In the genomic region with DNA sequence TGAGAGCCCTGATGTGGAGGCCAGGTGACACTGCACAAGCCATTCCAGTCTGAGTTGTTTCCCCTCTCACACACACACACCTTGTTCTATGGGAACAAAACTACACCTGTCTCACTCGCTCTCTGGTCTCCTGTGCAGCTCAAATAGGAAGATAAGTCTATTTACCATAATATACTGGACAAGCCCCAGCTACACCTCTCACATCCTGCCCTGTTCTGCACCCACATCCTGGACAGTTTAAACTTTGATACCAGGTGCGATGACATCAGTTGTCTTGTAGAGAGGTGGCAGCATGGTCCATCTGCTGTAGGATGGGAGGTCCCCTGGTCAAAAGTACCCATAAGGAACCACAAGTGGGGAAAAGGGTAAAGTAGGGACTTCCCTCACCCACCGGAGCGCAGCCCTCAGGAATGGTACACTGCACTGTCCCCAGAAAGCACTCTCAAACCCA, we compare ENCODE assay signal across 7 mouse cellular contexts. TPM values are rescaled to one million over a fixed set of nuclear protein-coding genes. Genes with fewer than 3 reads are reported as not detected.
DNase-seq lines count a peak whose midpoint lies in the region; ATAC-seq and TF ChIP-seq lines count a peak whose summit lies in the region.

No protein-coding gene starts in this region.

- no peak for TF ChIP-seq EP300 in liver, embryonic 14.5 days (IDR thresholded peaks at IDR 0.05; ENCODE audit: low read depth)

- peak; percentile 5; the same call in 1 of the 2 replicates for ATAC-seq in forebrain, embryonic 14.5 days
- ATAC-seq in liver, embryonic 14.5 days (ENCODE audit: insufficient read depth) = no peak

- no peaks in the 10 kb centered on the region for H3K27me3 ChIP-seq in spleen, adult 2 months (ENCODE audit: control insufficient read depth, insufficient read depth, low read length)
- no peaks in the 10 kb centered on the region for H3K27me3 ChIP-seq in forebrain, embryonic 14.5 days (replicated peaks; ENCODE audit: control insufficient read depth, insufficient read depth, low read length)
- no peaks in the 10 kb centered on the region for H3K27me3 ChIP-seq in liver, embryonic 14.5 days (ENCODE audit: control insufficient read depth, insufficient read depth, low read length)
- no peaks in the 10 kb centered on the region for H3K27me3 ChIP-seq in splenic B cell, adult 2 months (ENCODE audit: control insufficient read depth, insufficient read depth, low read length, poor library complexity, severe bottlenecking)

- 1% methylated on average over 4 of the region's 4 CpGs for WGBS in spleen, adult 2 months
- WGBS in forebrain, embryonic 14.5 days = 48% methylated on average over 4 of the region's 4 CpGs
- WGBS in liver, embryonic 14.5 days (ENCODE audit: insufficient replicate concordance) = 5% methylated on average over 4 of the region's 4 CpGs

- H3K4me2 ChIP-seq in forebrain, embryonic 14.5 days (ENCODE audit: low read length) = peak overlapping the region; percentile 90
- peak overlapping the region; percentile 89 for H3K4me2 ChIP-seq in liver, embryonic 14.5 days (ENCODE audit: low read depth)

- peak; percentile 93 for TF ChIP-seq POLR2A in spleen, adult 2 months (IDR thresholded peaks at IDR 0.05; ENCODE audit: low read depth, low read length)

- peak overlapping the region; percentile 97 for H3K9ac ChIP-seq in forebrain, embryonic 14.5 days (ENCODE audit: low read length)
- H3K9ac ChIP-seq in liver, embryonic 14.5 days (replicated peaks) = peak overlapping the region; percentile 97

- no peak for TF ChIP-seq CTCF in spleen, adult 2 months (IDR thresholded peaks at IDR 0.05; ENCODE audit: extremely low read depth, insufficient read depth, insufficient read length, insufficient replicate concordance)
- no peak for TF ChIP-seq CTCF in liver, embryonic 14.5 days (IDR thresholded peaks at IDR 0.05; ENCODE audit: low read depth)

- DNase-seq in spleen, adult 2 months (ENCODE audit: low read depth in 1 of 2, low spot score in 2 of 2) = peak in 1 of 2 experiments; percentile 68
- no peak for DNase-seq in spleen, adult 12 weeks (ENCODE audit: low spot score)
- DNase-seq in forebrain, embryonic 14.5 days (ENCODE audit: low spot score) = no peak
- DNase-seq in liver, embryonic 14.5 days (ENCODE audit: low read depth in 3 of 3, low spot score in 3 of 3) = no peak
- DNase-seq in splenic B cell, adult 2 months (ENCODE audit: low read depth, low spot score) = peak; percentile 78
- DNase-seq in adipocyte (ENCODE audit: low spot score) = no peak
- DNase-seq in kidney, adult 18-20 months = no peak

- H3K9me3 ChIP-seq in forebrain, embryonic 14.5 days (replicated peaks; ENCODE audit: control insufficient read depth, low read length) = no peaks in the 10 kb centered on the region
- H3K9me3 ChIP-seq in liver, embryonic 14.5 days (ENCODE audit: control insufficient read depth, low read length) = no peaks in the 10 kb centered on the region

- peaks cover 31% of the 10 kb centered on the region; the same call in 1 of the 2 replicates for H3K4me1 ChIP-seq in spleen, adult 2 months (ENCODE audit: control insufficient read depth, insufficient read depth, insufficient read length)
- H3K4me1 ChIP-seq in forebrain, embryonic 14.5 days (ENCODE audit: control insufficient read depth, insufficient read depth, low read length) = peaks cover 40% of the 10 kb centered on the region
- H3K4me1 ChIP-seq in liver, embryonic 14.5 days (replicated peaks; ENCODE audit: control insufficient read depth in 2 of 2, insufficient read depth in 2 of 2, low read length in 1 of 2) = peaks cover 7 to 46% of the 10 kb centered on the region in 2 experiments; a peak in 3 of 4 replicates

- H3K27ac ChIP-seq in spleen, adult 2 months (ENCODE audit: insufficient read depth, low read length) = peak overlapping the region; percentile 99
- H3K27ac ChIP-seq in forebrain, embryonic 14.5 days (ENCODE audit: low read depth, low read length) = no peak overlapping the region
- H3K27ac ChIP-seq in liver, embryonic 14.5 days = peak overlapping the region; percentile 6; the same call in 1 of the 2 replicates

- H3K4me3 ChIP-seq in spleen, adult 2 months (ENCODE audit: extremely low read depth, insufficient read depth, insufficient read length) = peak overlapping the region; percentile 80
- peak overlapping the region; percentile 96 for H3K4me3 ChIP-seq in forebrain, embryonic 14.5 days (ENCODE audit: low read depth, low read length)
- peak overlapping the region; percentile 96 for H3K4me3 ChIP-seq in liver, embryonic 14.5 days (ENCODE audit: insufficient read depth in 1 of 2, low read depth in 2 of 2, low read length in 2 of 2)

- H3K36me3 ChIP-seq in spleen, adult 2 months (ENCODE audit: control insufficient read depth, insufficient read depth, low read length) = 0 out of 2 replicates have a peak, but pooled peaks cover 1% of the 10 kb centered on the region
- H3K36me3 ChIP-seq in forebrain, embryonic 14.5 days (ENCODE audit: control insufficient read depth, insufficient read depth, low read length) = no peaks in the 10 kb centered on the region
- H3K36me3 ChIP-seq in liver, embryonic 14.5 days (replicated peaks; ENCODE audit: control insufficient read depth, insufficient read depth, low read depth) = no peaks in the 10 kb centered on the region
- peaks cover 1% of the 10 kb centered on the region; the same call in 1 of the 2 replicates for H3K36me3 ChIP-seq in splenic B cell, adult 2 months (ENCODE audit: control insufficient read depth, insufficient read depth, low read length, poor library complexity, severe bottlenecking)

RNA-seq across cellular contexts. Expression of a gene that starts 1.1 kb away (rescaled TPM):
- polyA plus RNA-seq in spleen, adult 2 months (2012; rRNA removed) = 301 and 394 TPM in 2 replicates
- polyA plus RNA-seq in forebrain, embryonic 14.5 days (2014; fragmentation: Nextera tagmentation; extraction: Ambion mirVana) = 17.1 and 21.0 TPM in 2 replicates
- polyA plus RNA-seq in liver, embryonic 14.5 days (2012; rRNA removed) = 23.9 and 26.0 TPM in 2 replicates
- polyA plus RNA-seq in liver, embryonic 14.5 days (2014; fragmentation: Nextera tagmentation; extraction: Ambion mirVana) = 9.4 and 10.8 TPM in 2 replicates

RNA-seq across cellular contexts. Expression of a gene that starts 22.0 kb away (rescaled TPM):
- polyA plus RNA-seq in spleen, adult 2 months (2012; rRNA removed) = 16.1 and 17.7 TPM in 2 replicates
- 16.3 and 23.9 TPM in 2 replicates for polyA plus RNA-seq in forebrain, embryonic 14.5 days (2014; fragmentation: Nextera tagmentation; extraction: Ambion mirVana)
- 0.93 and 1.3 TPM in 2 replicates for polyA plus RNA-seq in liver, embryonic 14.5 days (2012; rRNA removed)
- 0.45 and 0.66 TPM in 2 replicates for polyA plus RNA-seq in liver, embryonic 14.5 days (2014; fragmentation: Nextera tagmentation; extraction: Ambion mirVana)

RNA-seq across cellular contexts. Expression of a gene that starts 35.9 kb away (rescaled TPM):
- 43.3 and 51.1 TPM in 2 replicates for polyA plus RNA-seq in spleen, adult 2 months (2012; rRNA removed)
- 4.0 and 4.3 TPM in 2 replicates for polyA plus RNA-seq in forebrain, embryonic 14.5 days (2014; fragmentation: Nextera tagmentation; extraction: Ambion mirVana)
- polyA plus RNA-seq in liver, embryonic 14.5 days (2012; rRNA removed) = 2.8 and 3.5 TPM in 2 replicates
- 1.3 and 1.4 TPM in 2 replicates for polyA plus RNA-seq in liver, embryonic 14.5 days (2014; fragmentation: Nextera tagmentation; extraction: Ambion mirVana)

Comparison
In these comparisons a context has a peak if more than half of its experiments do, and no peak if none do; other contexts are left out.
1. RNA of a gene that starts 1.1 kb away (polyA plus RNA-seq): 301 to 394 TPM in spleen, adult 2 months; 9.4 to 26.0 TPM in liver, embryonic 14.5 days and 17.1 to 21.0 TPM in forebrain, embryonic 14.5 days; every median in the first group is over 10 times any median in the second.
2. Peak in every context shown above with its lines, with median percentiles within 50 percentile points of each other: H3K4me3 ChIP-seq.